Mouse (Mus musculus): ENCODE results near the gene Pclo. TPM values are rescaled to one million over a fixed set of nuclear protein-coding genes. Genes with fewer than 3 reads are reported as not detected.

The Pclo gene
- polyA plus RNA-seq, 1 experiment from 2014 or later, result 4.6 TPM

GRCm38 (mm10) chr5:14700900-14701299, 186.2 kb downstream of the Pclo start:
- H3K4me2 ChIP-seq (replicated peaks), result no peak overlapping the region
- no peak overlapping the region for H3K4me3 ChIP-seq
- H3K9ac ChIP-seq, result no peak overlapping the region
- no peaks in the 10 kb centered on the region for H3K36me3 ChIP-seq
- no peak for ATAC-seq (ENCODE audit: low FRiP score)
- no peaks in the 10 kb centered on the region for H3K27me3 ChIP-seq
- no peaks in the 10 kb centered on the region for H3K4me1 ChIP-seq
- no peaks in the 10 kb centered on the region for H3K9me3 ChIP-seq (replicated peaks)
- no peak overlapping the region for H3K27ac ChIP-seq

- Histone ChIP-seq H3K4me3 (no peak overlapping the region), H3K36me3 (no peaks in the 10 kb centered on the region), H3K27ac (no peak overlapping the region), H3K27me3 (no peaks in the 10 kb centered on the region), H3K4me2 (replicated peaks) (no peak overlapping the region), H3K9me3 (replicated peaks) (no peaks in the 10 kb centered on the region), H3K9ac (no peak overlapping the region), H3K4me1 (no peaks in the 10 kb centered on the region)
- WGBS, result 81% methylated on average over 2 of the region's 2 CpGs
- no peak for ATAC-seq (ENCODE audit: low FRiP score)
Observed at GRCm38 (mm10) chr5:14705423-14705822, 190.7 kb downstream of the Pclo start.

DNA sequence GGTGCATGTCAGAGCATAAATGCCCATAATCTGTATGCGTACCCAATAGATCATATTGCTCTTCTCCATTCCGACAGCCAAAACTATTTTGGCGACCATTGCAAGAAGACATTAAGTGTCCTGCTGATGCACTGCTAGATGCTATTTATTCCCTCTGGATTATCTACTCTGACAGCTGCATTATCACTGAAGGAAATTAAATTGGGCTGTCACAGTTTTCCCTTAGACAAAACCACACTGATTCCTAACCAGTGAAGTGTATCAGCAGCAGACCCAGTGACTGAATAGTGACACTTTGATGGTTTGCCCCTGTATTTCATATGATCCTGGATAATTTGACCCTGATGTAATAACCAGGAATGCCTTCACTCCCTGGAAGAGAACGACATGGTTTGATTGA, 192.6 kb downstream of the Pclo start:
- no peaks in the 10 kb centered on the region for H3K9me3 ChIP-seq (replicated peaks)
- H3K27me3 ChIP-seq, result no peaks in the 10 kb centered on the region
- no peak overlapping the region for H3K9ac ChIP-seq
- H3K36me3 ChIP-seq, result no peaks in the 10 kb centered on the region
- no peaks in the 10 kb centered on the region for H3K4me1 ChIP-seq
- H3K27ac ChIP-seq, result no peak overlapping the region
- ATAC-seq (ENCODE audit: low FRiP score), result peak; percentile 76
- H3K4me3 ChIP-seq, result no peak overlapping the region
- WGBS, result 55% methylated on average over 4 of the region's 4 CpGs
- H3K4me2 ChIP-seq (replicated peaks), result no peak overlapping the region

DNA sequence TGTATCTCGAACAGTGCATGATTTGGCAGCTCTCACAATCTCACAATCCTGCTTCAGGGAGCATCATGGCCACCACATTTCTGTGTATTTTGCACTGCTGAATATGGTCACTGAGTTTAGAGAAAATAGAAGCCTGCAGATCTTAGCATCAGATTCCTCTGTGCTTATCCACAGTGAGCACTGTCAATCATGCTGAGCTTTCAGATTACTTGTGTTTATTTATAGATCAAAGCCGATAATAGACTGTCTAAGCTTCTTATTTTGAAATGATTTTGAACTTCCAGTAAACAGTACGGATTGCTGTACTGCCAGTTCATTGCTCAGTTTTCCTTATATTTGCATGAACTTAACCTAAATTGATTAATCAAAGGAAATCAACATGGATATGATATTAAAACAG, 208.9 kb downstream of the Pclo start:
- no peak for ATAC-seq (ENCODE audit: low FRiP score)
- Histone ChIP-seq H3K9ac (no peak overlapping the region), H3K4me1 (no peaks in the 10 kb centered on the region), H3K4me3 (no peak overlapping the region), H3K9me3 (replicated peaks) (no peaks in the 10 kb centered on the region), H3K27ac (no peak overlapping the region), H3K4me2 (replicated peaks) (no peak overlapping the region), H3K27me3 (no peaks in the 10 kb centered on the region), H3K36me3 (no peaks in the 10 kb centered on the region)
- WGBS, result 80% methylated on average over 3 of the region's 3 CpGs

DNA sequence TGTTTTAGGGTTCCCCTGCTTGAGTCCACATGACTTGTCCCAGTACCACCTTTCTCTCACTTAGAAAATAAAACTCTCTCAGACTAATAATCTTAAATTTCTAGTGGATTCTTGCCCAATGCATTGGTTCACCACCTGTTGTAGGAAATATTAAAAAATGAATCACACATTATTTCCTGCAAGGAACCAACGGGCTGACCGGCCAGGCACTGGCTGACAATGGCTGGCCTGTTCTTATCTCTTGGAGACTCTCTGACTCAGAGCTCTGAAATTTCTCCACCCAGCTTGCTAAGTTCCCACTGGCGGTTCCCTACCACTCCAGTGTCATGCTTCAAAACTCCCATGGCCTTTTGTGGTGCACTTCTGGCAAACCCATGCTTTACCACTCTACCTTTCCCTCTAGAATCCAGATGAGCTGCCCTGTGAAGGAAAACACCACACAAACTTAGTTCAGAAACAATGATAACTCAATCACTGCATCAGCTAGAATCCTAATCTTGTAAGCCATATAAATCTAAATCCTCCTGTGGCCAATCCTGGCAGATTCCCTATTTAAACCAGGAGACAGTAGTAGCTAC, 214.0 kb downstream of the Pclo start:
- H3K36me3 ChIP-seq, result no peaks in the 10 kb centered on the region
- no peaks in the 10 kb centered on the region for H3K4me1 ChIP-seq
- no peak overlapping the region for H3K4me2 ChIP-seq (replicated peaks)
- no peaks in the 10 kb centered on the region for H3K9me3 ChIP-seq (replicated peaks)
- H3K27ac ChIP-seq, result no peak overlapping the region
- no peak overlapping the region for H3K9ac ChIP-seq
- WGBS, result 79% methylated on average over 3 of the region's 3 CpGs
- no peak overlapping the region for H3K4me3 ChIP-seq
- no peak for ATAC-seq (ENCODE audit: low FRiP score)
- no peaks in the 10 kb centered on the region for H3K27me3 ChIP-seq

- no peak overlapping the region for H3K4me3 ChIP-seq
- no peaks in the 10 kb centered on the region for H3K27me3 ChIP-seq
- H3K36me3 ChIP-seq, result no peaks in the 10 kb centered on the region
- no peak overlapping the region for H3K27ac ChIP-seq
- no peak overlapping the region for H3K4me2 ChIP-seq (replicated peaks)
- H3K4me1 ChIP-seq, result no peaks in the 10 kb centered on the region
- no peaks in the 10 kb centered on the region for H3K9me3 ChIP-seq (replicated peaks)
- H3K9ac ChIP-seq, result no peak overlapping the region
- ATAC-seq (ENCODE audit: low FRiP score), result no peak
Observed at GRCm38 (mm10) chr5:14750882-14751281, 236.2 kb downstream of the Pclo start.

- Histone ChIP-seq H3K4me1 (no peaks in the 10 kb centered on the region), H3K4me2 (replicated peaks) (no peak overlapping the region), H3K9ac (no peak overlapping the region), H3K27me3 (no peaks in the 10 kb centered on the region), H3K9me3 (replicated peaks) (no peaks in the 10 kb centered on the region), H3K27ac (no peak overlapping the region), H3K4me3 (no peak overlapping the region), H3K36me3 (no peaks in the 10 kb centered on the region)
- WGBS, result 92% methylated on average over 11 of the region's 11 CpGs
- ATAC-seq (ENCODE audit: low FRiP score), result no peak
Observed at GRCm38 (mm10) chr5:14766686-14767085, 252.0 kb downstream of the Pclo start.

DNA sequence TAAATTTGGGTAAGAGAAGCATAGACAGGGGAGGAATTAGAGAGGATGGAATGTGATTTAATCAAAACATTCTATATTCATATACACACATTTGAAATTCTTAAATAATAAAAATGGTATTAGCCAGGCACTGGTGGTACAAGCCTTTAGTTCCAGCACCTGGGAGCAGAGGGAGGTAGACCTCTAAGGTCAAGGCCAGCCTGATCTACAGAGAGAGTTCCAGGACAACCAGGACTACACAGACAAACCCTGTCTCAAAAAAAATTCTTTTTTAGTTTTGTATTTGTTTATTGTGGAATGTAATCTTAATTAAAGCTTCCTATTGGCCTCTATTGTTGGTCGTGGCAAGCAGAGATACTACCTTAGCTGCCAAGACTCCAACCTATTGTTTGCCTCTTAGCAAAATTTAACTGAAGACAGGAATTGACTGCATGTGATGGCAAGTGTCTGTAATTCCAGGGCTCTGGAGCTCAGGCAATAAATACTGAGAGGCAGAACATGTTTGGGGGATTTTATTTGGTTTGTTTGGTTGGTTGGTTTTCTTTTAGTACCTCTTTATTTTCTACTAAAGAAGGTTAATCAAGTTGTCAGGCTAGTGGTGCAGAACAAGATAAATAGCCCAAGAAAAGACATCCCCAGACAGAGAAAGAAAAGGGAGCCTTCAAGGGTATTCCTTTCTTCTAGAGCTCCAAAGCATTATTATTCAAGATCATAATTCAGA, 267.8 kb downstream of the Pclo start:
- Histone ChIP-seq H3K9me3 (replicated peaks) (no peaks in the 10 kb centered on the region), H3K27me3 (no peaks in the 10 kb centered on the region), H3K27ac (no peak overlapping the region), H3K4me2 (replicated peaks) (no peak overlapping the region), H3K36me3 (no peaks in the 10 kb centered on the region), H3K4me1 (no peaks in the 10 kb centered on the region), H3K4me3 (no peak overlapping the region), H3K9ac (no peak overlapping the region)
- 51% methylated on average over 1 of the region's 1 CpGs for WGBS
- ATAC-seq (ENCODE audit: low FRiP score), result no peak

DNA sequence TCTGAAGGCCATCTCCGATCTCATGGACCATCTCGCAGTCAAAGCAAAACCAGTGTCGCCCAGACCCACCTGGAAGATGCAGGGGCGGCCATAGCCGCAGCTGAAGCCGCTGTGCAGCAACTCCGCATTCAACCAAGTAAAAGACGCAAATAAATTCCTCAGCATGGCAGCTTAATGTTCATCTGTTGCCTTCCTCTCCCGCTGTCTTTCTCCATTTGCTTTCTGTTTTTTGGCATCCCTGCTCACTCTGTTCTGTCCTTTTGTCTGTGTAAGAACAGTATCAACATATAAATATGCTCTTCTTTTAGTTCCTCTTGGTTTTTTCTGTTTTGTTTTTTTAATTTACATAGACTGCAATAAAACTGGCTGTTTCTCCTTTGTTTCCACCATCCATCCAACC, 279.2 kb downstream of the Pclo start:
- no peak for ATAC-seq (ENCODE audit: low FRiP score)

DNA sequence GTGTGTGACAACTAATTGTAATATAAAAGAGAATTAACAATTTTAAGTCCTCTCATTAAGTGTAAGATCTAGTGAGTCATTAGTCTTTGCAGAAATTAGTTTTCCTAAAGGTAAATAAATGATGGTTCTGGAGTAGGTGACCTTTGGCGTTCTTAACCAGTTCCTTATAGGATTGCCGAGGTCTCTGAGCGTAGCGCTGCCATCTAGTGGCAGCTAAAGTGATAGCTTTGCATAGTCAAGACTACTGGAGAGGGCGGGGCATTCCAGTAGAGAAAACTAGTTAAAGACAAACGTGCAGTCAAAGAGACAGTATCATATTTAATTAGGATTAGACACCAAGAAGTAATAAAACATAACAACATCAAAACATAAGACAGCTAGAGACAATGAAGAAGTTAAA, 292.4 kb downstream of the Pclo start:
- Histone ChIP-seq H3K9ac (no peak overlapping the region), H3K27me3 (no peaks in the 10 kb centered on the region), H3K27ac (no peak overlapping the region), H3K36me3 (no peaks in the 10 kb centered on the region), H3K4me2 (replicated peaks) (no peak overlapping the region), H3K9me3 (replicated peaks) (no peaks in the 10 kb centered on the region), H3K4me3 (no peak overlapping the region), H3K4me1 (no peaks in the 10 kb centered on the region)
- 5% methylated on average over 6 of the region's 6 CpGs for WGBS
- ATAC-seq (ENCODE audit: low FRiP score), result peak; percentile 74

More for the DNA sequence above, 279.2 kb downstream of the Pclo start:
- Histone ChIP-seq H3K4me2 (replicated peaks) (no peak overlapping the region), H3K4me1 (no peaks in the 10 kb centered on the region), H3K9ac (no peak overlapping the region), H3K27me3 (no peaks in the 10 kb centered on the region), H3K27ac (no peak overlapping the region), H3K36me3 (no peaks in the 10 kb centered on the region), H3K9me3 (replicated peaks) (no peaks in the 10 kb centered on the region), H3K4me3 (no peak overlapping the region)
- 90% methylated on average over 9 of the region's 9 CpGs for WGBS

GRCm38 (mm10) chr5:14833165-14833860, 318.6 kb downstream of the Pclo start:
- Histone ChIP-seq H3K27me3 (no peaks in the 10 kb centered on the region), H3K4me2 (replicated peaks) (no peak overlapping the region), H3K9ac (no peak overlapping the region), H3K4me1 (no peaks in the 10 kb centered on the region), H3K36me3 (no peaks in the 10 kb centered on the region), H3K9me3 (replicated peaks) (no peaks in the 10 kb centered on the region), H3K27ac (no peak overlapping the region), H3K4me3 (no peak overlapping the region)
- no peak for ATAC-seq (ENCODE audit: low FRiP score)
- 57% methylated on average over 3 of the region's 3 CpGs for WGBS

DNA sequence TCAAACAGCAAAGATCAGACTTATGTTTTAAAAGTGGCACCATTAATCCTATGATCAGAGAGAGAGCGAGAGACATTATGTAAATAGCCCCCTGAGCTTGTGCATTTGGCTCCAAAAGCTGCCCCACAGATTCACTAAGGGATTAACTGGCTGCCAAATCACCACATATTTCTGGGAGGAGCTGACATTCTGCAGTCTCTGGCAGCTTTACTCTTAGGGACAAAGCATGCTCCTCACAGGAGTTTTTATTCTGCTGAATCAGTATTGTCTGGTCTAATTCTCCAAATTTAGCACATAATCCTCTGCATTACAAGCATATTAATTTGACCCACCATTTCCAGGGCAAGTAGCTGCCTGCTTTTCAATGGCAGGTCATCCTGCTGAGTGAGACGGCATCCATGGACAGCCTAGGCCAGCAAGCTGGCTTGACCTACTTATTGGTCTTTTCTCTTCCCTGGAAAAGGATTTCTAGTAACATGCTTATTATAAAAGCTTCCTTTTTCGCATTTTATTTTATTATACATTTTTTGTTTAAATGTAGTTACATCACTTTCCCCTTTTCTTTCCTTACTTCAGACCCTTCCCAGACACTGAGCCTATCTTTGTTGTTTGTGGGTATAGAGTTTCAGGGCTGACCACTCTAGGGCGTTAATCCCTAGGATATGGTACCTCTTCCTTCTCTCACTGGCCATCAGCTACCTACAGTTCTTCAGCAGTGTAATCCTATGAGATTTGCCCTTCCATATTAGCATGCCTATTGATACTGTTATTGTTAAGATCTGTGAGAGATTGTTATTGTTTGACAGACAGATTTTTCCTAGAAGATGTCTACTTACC, 319.7 kb downstream of the Pclo start:
- WGBS, result 70% methylated on average over 4 of the region's 4 CpGs

More for the DNA sequence above, 319.7 kb downstream of the Pclo start:
- Histone ChIP-seq H3K9ac (no peak overlapping the region), H3K9me3 (replicated peaks) (no peaks in the 10 kb centered on the region), H3K4me1 (no peaks in the 10 kb centered on the region), H3K4me2 (replicated peaks) (no peak overlapping the region), H3K27ac (no peak overlapping the region), H3K27me3 (no peaks in the 10 kb centered on the region), H3K4me3 (no peak overlapping the region), H3K36me3 (no peaks in the 10 kb centered on the region)
- no peak for ATAC-seq (ENCODE audit: low FRiP score)

Measured in hindbrain, embryonic 12.5 days (tissue).